Mouse (Mus musculus) heart, postnatal 14 days (tissue): Measurements from ENCODE around the gene Bmpr2. TPM values are rescaled to one million over a fixed set of nuclear protein-coding genes. Genes with fewer than 3 reads are reported as not detected.

Source experiments
- DNase-seq, 2 experiments: peaks; one replicate each; pipeline ENCODE4 v3.0.0; 2021 to 2022
- intact Hi-C: fragments of 180-260 bp; cut with DNase I; formaldehyde crosslinking; loops from one replicate; pipeline ENCODE4 v1.15.1; 2025
- total RNA-seq, 2 experiments: library from RNA; stranded (reverse); gene quantifications; 2 replicates each; pipeline ENCODE4 v1.2.3; 2021

The Bmpr2 gene
- total RNA-seq, 2 experiments from 2014 or later = 44.9 to 49.4 TPM

- intact Hi-C loops = no loop called here
- no peak for DNase-seq
These were observed 129.6 kb downstream of the Bmpr2 start for GRCm38 (mm10) chr1:59892777-59893176.

DNA sequence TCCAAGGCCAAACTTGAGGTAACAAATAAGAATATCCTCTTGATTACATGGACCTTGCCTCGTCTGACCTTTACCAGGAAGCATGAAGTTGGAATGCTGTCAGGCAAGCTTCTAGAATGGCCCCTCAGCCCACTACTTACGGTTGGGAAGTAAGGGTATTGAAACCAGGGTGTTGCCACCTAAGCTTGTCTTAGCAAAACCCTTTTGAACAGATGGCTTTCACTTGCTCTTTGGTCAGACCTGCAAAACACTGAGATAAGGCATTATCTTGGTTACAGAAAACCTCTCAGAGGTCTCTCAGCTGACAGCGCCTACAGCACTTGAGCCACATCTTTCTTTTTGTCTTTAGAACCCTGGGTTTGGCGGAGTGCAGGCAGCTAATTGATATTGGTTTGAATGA, 130.8 kb downstream of the Bmpr2 start:
- intact Hi-C loops = no loop called here
- DNase-seq = no peak

GRCm38 (mm10) chr1:59895456-59895855, 132.3 kb downstream of the Bmpr2 start:
- DNase-seq = peak; percentile 53 to 57
- intact Hi-C loops = no loop called here

- DNase-seq = no peak
- intact Hi-C loops = no loop called here
These were observed 134.1 kb downstream of the Bmpr2 start for GRCm38 (mm10) chr1:59897147-59897798.

- intact Hi-C loops = no loop called here
These were observed 136.5 kb downstream of the Bmpr2 start for GRCm38 (mm10) chr1:59899679-59900078.

GRCm38 (mm10) chr1:59901082-59901876, 138.1 kb downstream of the Bmpr2 start:
- DNase-seq = no peak

More at GRCm38 (mm10) chr1:59899679-59900078, 136.5 kb downstream of the Bmpr2 start:
- DNase-seq = no peak

GRCm38 (mm10) chr1:59902634-59903033, 139.4 kb downstream of the Bmpr2 start:
- peak; percentile 25 to 40 for DNase-seq
- intact Hi-C loops = no loop called here

More at GRCm38 (mm10) chr1:59901082-59901876, 138.1 kb downstream of the Bmpr2 start:
- intact Hi-C loops = no loop called here

DNA sequence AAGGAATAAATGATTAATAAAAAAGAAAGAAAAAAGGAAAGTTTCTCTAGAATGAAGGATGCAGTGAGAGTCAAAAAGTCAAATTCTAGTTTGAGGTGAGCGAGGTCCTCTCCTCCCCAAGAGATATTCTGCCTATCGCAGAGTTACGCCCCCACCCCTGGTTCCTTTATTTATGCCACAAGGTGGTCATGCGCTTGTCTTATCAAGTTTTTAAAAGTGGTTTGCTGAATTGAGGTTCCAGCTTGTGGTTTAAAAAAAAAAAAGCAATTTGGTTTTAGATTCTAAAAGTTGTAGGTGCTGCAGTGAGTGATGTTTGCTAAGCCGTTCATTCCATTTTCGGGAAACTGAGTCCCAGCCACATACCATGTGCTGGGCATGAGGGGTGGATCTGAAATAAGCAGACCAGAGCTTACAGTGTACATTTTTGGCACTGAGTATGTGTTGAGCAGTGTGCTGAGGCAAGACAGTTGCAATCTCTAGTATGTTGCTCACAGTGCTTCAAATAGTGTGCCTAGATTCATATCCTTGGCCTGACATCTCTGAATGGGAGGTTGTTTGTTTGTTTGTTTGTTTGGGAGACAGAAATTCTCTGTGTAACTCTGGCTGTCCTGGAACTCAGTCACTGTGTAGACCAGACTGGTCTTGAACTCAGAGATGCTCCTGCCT, 141.6 kb downstream of the Bmpr2 start:
- no peak for DNase-seq
- intact Hi-C loops = no loop called here

- intact Hi-C loops = no loop called here
- DNase-seq = no peak
These were observed 142.7 kb downstream of the Bmpr2 start for GRCm38 (mm10) chr1:59905916-59906315.

GRCm38 (mm10) chr1:59906819-59907521, 143.8 kb downstream of the Bmpr2 start:
- no peak for DNase-seq
- intact Hi-C loops = no loop called here

- no peak for DNase-seq
- intact Hi-C loops = no loop called here
These were observed 144.5 kb downstream of the Bmpr2 start for GRCm38 (mm10) chr1:59907700-59908099.

DNA sequence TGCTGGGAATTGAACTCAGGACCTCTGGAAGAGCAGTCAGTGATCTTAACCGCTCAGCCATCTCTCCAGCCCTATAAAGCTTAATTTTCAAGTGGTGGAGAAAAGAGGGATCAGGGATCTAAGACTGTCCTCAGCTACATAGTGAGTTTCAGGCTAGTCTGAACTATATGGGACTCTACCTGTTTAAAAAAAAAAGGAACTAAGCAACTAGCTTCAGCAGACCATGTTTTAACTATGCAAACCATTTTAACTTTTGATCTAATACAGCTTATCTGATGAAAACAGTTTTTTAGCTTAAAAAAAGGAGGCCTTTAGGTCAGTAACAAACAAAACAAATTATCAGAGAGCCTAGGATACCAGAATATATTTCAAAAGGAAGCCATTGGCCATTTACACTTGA, 147.7 kb downstream of the Bmpr2 start:
- intact Hi-C loops = no loop called here
- no peak for DNase-seq

- intact Hi-C loops = no loop called here
- DNase-seq = peak; percentile 98
These were observed 149.4 kb downstream of the Bmpr2 start, which contains the start of gene Fam117b for GRCm38 (mm10) chr1:59912413-59913157. Fam117b (plus strand) TSS chr1:59913006.

GRCm38 (mm10) chr1:59913195-59913868, 150.1 kb downstream of the Bmpr2 start:
- peak; percentile 44 to 57 for DNase-seq

GRCm38 (mm10) chr1:59913869-59914225, 150.6 kb downstream of the Bmpr2 start:
- peak in 1 of 2 experiments; percentile 29 for DNase-seq

More at GRCm38 (mm10) chr1:59913195-59913868, 150.1 kb downstream of the Bmpr2 start:
- intact Hi-C loops = no loop called here

GRCm38 (mm10) chr1:59914799-59915198, 151.6 kb downstream of the Bmpr2 start:
- DNase-seq = no peak
- intact Hi-C loops = no loop called here

More at GRCm38 (mm10) chr1:59913869-59914225, 150.6 kb downstream of the Bmpr2 start:
- intact Hi-C loops = no loop called here

DNA sequence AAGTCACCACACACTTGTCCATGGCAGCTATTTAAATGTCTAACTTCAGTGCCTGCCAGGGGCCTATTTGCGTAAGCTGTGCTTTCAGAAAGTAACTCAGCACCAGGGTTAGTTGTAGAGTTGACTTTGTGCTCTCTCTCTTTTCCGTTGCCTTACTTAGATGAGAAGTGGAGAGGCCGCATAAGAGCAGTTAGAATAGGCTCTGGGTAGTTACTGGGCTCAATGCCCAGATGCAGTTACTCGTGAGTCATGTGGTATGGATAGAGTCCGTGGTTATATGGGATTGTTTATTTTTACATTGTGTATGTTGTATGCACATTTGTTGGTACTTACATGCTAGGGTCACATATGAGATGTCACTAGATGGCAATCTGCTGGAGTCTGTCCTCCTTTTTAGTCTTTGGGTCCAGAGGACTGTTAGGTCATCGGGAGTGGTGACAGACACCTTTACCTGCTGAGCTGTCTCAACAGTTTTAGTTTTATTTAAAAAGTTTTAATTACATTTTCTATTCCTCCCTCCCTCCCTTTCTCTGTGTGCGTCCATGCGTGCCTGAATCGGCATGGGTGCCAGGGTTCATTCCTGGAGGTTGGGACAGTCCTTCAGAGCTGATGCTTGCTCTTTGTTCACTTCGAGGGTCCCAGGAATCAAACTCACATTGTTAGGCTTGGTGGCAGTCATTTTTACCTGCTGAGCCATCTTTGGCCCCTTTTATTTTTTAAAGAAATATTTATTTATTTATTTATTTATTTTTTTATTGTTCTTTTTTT, 152.8 kb downstream of the Bmpr2 start:
- intact Hi-C loops = no loop called here
- DNase-seq = no peak

DNA sequence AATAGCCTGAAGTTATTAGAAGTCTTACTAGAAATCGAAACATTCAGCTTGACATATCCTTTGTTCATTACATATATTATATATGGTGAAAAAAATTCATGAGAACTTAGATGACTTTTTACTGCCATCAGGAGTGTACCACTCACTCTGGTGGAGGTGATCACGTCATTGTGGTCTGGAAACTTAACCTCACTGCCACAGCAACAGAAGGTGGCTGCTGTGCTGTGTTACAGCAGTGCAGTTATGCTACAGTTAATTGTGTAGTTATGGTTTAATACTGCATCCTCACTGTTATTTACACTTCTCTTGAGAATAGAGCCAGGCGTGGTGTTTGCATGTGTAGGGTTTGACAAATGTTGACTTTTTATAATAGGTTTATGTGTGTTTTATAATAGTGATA, 154.2 kb downstream of the Bmpr2 start:
- intact Hi-C loops = no loop called here
- no peak for DNase-seq

- DNase-seq = no peak
- intact Hi-C loops = no loop called here
These were observed 154.9 kb downstream of the Bmpr2 start for GRCm38 (mm10) chr1:59918075-59918474.
